Comparison of ENCODE assay signal across 20 mouse cellular contexts in genomic region chr15:26748484-26748883, GRCm38 (mm10).
DNase-seq lines count a peak whose midpoint lies in the region; ATAC-seq and TF ChIP-seq lines count a peak whose summit lies in the region.
"Had no signal": no experiment of that assay in that cellular context is flagged by ENCODE, and none has a peak within 500 bp of the region (broad histone marks: within the 10 kb centered on the region; RNA-seq: fewer than 3 reads in every experiment).

No protein-coding gene starts in this region.

- peak; percentile 87 for ATAC-seq in frontal cortex, adult (ENCODE audit: low TSS enrichment)
- ATAC-seq: activated CD4-positive, CD25-positive, alpha-beta regulatory T cell, adult 4 months; CD4-positive, CD25-positive, alpha-beta regulatory T cell, adult 4 months; Patski had no signal

- no peak for TF ChIP-seq POLR2A in lung, adult 2 months (IDR thresholded peaks at IDR 0.05; ENCODE audit: borderline replicate concordance, extremely low read depth, low read depth, low read length)

- WGBS in lung, adult 2 months = 95% methylated on average over 3 of the region's 3 CpGs

- DNase-seq in frontal cortex, postnatal 36 days (ENCODE audit: low spot score in 2 of 2) = no peak
- DNase-seq in right cerebral cortex, adult 18-20 months = peak; percentile 7
- no peak for DNase-seq in right cerebral cortex, postnatal 4 days
- peak; percentile 17 for DNase-seq in brain, adult 2 months (ENCODE audit: low read depth, low spot score)
- DNase-seq in lung, adult 2 months = no peak
- DNase-seq: adrenal gland, adult 2 months; adrenal gland, adult 8-10 months; adrenal gland, postnatal 10 days; adrenal gland, postnatal 14 days; adrenal gland, postnatal 25 days; adrenal gland, postnatal 36 days; B cell, adult 2 months; cerebellum, adult 11 months; cerebellum, adult 11-12 months; cerebellum, adult 18-20 months; cerebellum, adult 2 months had no signal

- H3K4me1 ChIP-seq in lung, adult 2 months (ENCODE audit: control insufficient read depth, insufficient read depth, low read length) = no peaks in the 10 kb centered on the region

- no peak for TF ChIP-seq CTCF in lung, adult 2 months (IDR thresholded peaks at IDR 0.05; ENCODE audit: insufficient read depth, low read length)

- no peak overlapping the region for H3K4me3 ChIP-seq in lung, adult 2 months (replicated peaks; ENCODE audit: extremely low read depth, low read depth, low read length)

Comparison
In these comparisons a context has a peak if more than half of its experiments do, and no peak if none do; other contexts are left out.
1. DNase-seq: peak in right cerebral cortex, adult 18-20 months (single experiment) and brain, adult 2 months (single experiment); none in frontal cortex, postnatal 36 days (0 of 2), right cerebral cortex, postnatal 4 days (single experiment) and lung, adult 2 months (single experiment).